Mouse (Mus musculus) embryo, embryonic 11.5 days (tissue): ENCODE measurements at regions not wholly inside any gene's neighbourhood (a gene's known extent, or its start where the extent isn't known, plus 50 kb on each side); places are given as distances from the start of the nearest gene placed in this dataset.

Experiments used
- DNase-seq: peaks from one replicate; pipeline ENCODE4 v3.0.0-alpha.2; 2012; ENCODE audit warnings: low read depth, low spot score

GRCm38 (mm10) chr1:89207306-89207705 lies 137.1 kb downstream of the Sh3bp4 start:
- no peak for DNase-seq

- DNase-seq, result no peak
Measured at GRCm38 (mm10) chr1:89211116-89211515, 140.9 kb downstream of the Sh3bp4 start.

- DNase-seq, result no peak
Measured at GRCm38 (mm10) chr1:89228426-89228825, 158.2 kb downstream of the Sh3bp4 start.

- DNase-seq, result no peak
Measured at GRCm38 (mm10) chr1:89231756-89232155, 161.5 kb downstream of the Sh3bp4 start.

- DNase-seq, result no peak
Measured at GRCm38 (mm10) chr1:89232391-89232790, 162.2 kb downstream of the Sh3bp4 start.

GRCm38 (mm10) chr1:89234895-89235294 lies 164.7 kb downstream of the Sh3bp4 start:
- DNase-seq, result no peak

GRCm38 (mm10) chr1:89235296-89235695 lies 165.1 kb downstream of the Sh3bp4 start:
- peak; percentile 59 for DNase-seq

GRCm38 (mm10) chr1:89237696-89238095 lies 167.5 kb downstream of the Sh3bp4 start:
- no peak for DNase-seq

- DNase-seq, result no peak
Measured at GRCm38 (mm10) chr1:89244598-89244997, 174.4 kb downstream of the Sh3bp4 start.

- DNase-seq, result no peak
Measured at GRCm38 (mm10) chr1:89245202-89246003, 175.2 kb downstream of the Sh3bp4 start.

GRCm38 (mm10) chr1:89251753-89252152 lies 181.5 kb downstream of the Sh3bp4 start:
- no peak for DNase-seq

- no peak for DNase-seq
Measured at GRCm38 (mm10) chr1:89252528-89252927, 182.3 kb downstream of the Sh3bp4 start.

GRCm38 (mm10) chr1:89257945-89258344 lies 187.7 kb downstream of the Sh3bp4 start:
- no peak for DNase-seq

GRCm38 (mm10) chr1:89265771-89266170 lies 188.8 kb upstream of the Agap1 start:
- DNase-seq, result no peak

- DNase-seq, result no peak
Measured at GRCm38 (mm10) chr1:89268806-89269205, 185.8 kb upstream of the Agap1 start.

- DNase-seq, result no peak
Measured at GRCm38 (mm10) chr1:89271743-89272142, 182.9 kb upstream of the Agap1 start.

GRCm38 (mm10) chr1:89273021-89273420 lies 181.6 kb upstream of the Agap1 start:
- DNase-seq, result no peak

GRCm38 (mm10) chr1:89273786-89274362 lies 180.7 kb upstream of the Agap1 start:
- DNase-seq, result no peak

- DNase-seq, result no peak
Measured at GRCm38 (mm10) chr1:89279382-89279781, 175.2 kb upstream of the Agap1 start.

- DNase-seq, result no peak
Measured at GRCm38 (mm10) chr1:89281107-89281655, 173.4 kb upstream of the Agap1 start.

- no peak for DNase-seq
Measured at GRCm38 (mm10) chr1:89285041-89285440, 169.6 kb upstream of the Agap1 start.

- no peak for DNase-seq
Measured at GRCm38 (mm10) chr1:89287136-89287795, 167.3 kb upstream of the Agap1 start.
